16 mouse cellular contexts compared by ENCODE assay signal in genomic region chr5:67521423-67521912, GRCm38 (mm10).
"Had no signal": no experiment of that assay in that cellular context is flagged by ENCODE, and none has a peak within 500 bp of the region (broad histone marks: within the 10 kb centered on the region; RNA-seq: fewer than 3 reads in every experiment).

No protein-coding gene starts in this region.

- H3K27me3 ChIP-seq: neural tube, embryonic 12.5 days; neural tube, embryonic 13.5 days; stomach, embryonic 15.5 days had no signal

- H3K9ac ChIP-seq: neural tube, embryonic 12.5 days; neural tube, embryonic 13.5 days; stomach, embryonic 15.5 days had no signal

- H3K9me3 ChIP-seq: neural tube, embryonic 12.5 days; neural tube, embryonic 13.5 days; stomach, embryonic 15.5 days had no signal

- DNase-seq: retina, postnatal 1 day; right cerebral cortex, adult 18-20 months; right cerebral cortex, postnatal 14 days; right cerebral cortex, postnatal 25 days; right cerebral cortex, postnatal 4 days; spleen, adult 18-20 months; thymus, adult 18-20 months; thymus, adult 2 months; thymus, postnatal 14 days; thymus, postnatal 25 days; thymus, postnatal 36 days; thymus, postnatal 4 days had no signal

- H3K4me3 ChIP-seq: neural tube, embryonic 12.5 days; neural tube, embryonic 13.5 days; stomach, embryonic 15.5 days had no signal

- H3K4me1 ChIP-seq: neural tube, embryonic 12.5 days; neural tube, embryonic 13.5 days; stomach, embryonic 15.5 days had no signal

- H3K4me2 ChIP-seq: neural tube, embryonic 12.5 days; neural tube, embryonic 13.5 days; stomach, embryonic 15.5 days had no signal

- H3K36me3 ChIP-seq: neural tube, embryonic 12.5 days; neural tube, embryonic 13.5 days; stomach, embryonic 15.5 days had no signal

- H3K27ac ChIP-seq: neural tube, embryonic 12.5 days; neural tube, embryonic 13.5 days; stomach, embryonic 15.5 days; stomach, postnatal 0 days had no signal
